Mouse (Mus musculus) MEL (cell line): ENCODE results near the gene Aldoc. TPM values are rescaled to one million over a fixed set of nuclear protein-coding genes. Genes with fewer than 3 reads are reported as not detected.

ENCODE experiments used
- DNase-seq: peaks from one replicate; pipeline ENCODE4 v3.0.0; 2011; ENCODE audit warnings: low read depth, low spot score
- H3K27ac ChIP-seq: 2 replicates; pipeline ENCODE4 v1.5.1; 2012; ENCODE audit warnings: low read depth, mild to moderate bottlenecking, control low read depth, low read length, moderate library complexity; ENCODE audit not compliant: control insufficient read depth
- H3K27me3 ChIP-seq, 2 experiments: fragments of 150-350 bp in 1 of 2; sonication (generic) in 1 of 2; 2 replicates each; pipeline ENCODE4 v1.6.1; 2012; ENCODE audit warnings: low read length in 2 of 2, mild to moderate bottlenecking in 2 of 2, improper control_type of control experiment in 1 of 2, moderate library complexity in 1 of 2; ENCODE audit not compliant: insufficient read depth in 2 of 2, control insufficient read depth in 1 of 2
- H3K36me3 ChIP-seq, 2 experiments: 2 replicates each; pipeline ENCODE4 v1.6.1; 2012 to 2014; ENCODE audit warnings: low read length in 2 of 2, improper control_type of control experiment in 1 of 2, inconsistent platforms in 1 of 2, mild to moderate bottlenecking in 1 of 2; ENCODE audit not compliant: insufficient read depth in 2 of 2, control insufficient read depth in 1 of 2
- H3K4me1 ChIP-seq, 2 experiments: fragments of 150-350 bp in 1 of 2; sonication (generic) in 1 of 2; 2 replicates each; pipeline ENCODE4 v1.6.1; 2012; ENCODE audit warnings: low read length in 2 of 2, improper control_type of control experiment in 1 of 2, mild to moderate bottlenecking in 1 of 2; ENCODE audit not compliant: insufficient read depth in 2 of 2, control insufficient read depth in 1 of 2
- H3K4me3 ChIP-seq, 2 experiments: fragments of 150-350 bp in 1 of 2; sonication (generic) in 1 of 2; 2 replicates each; pipeline ENCODE4 v1.5.1; 2012; ENCODE audit warnings: low read depth in 2 of 2, low read length in 2 of 2, mild to moderate bottlenecking in 2 of 2, moderate library complexity in 2 of 2, control low read depth in 1 of 2, improper control_type of control experiment in 1 of 2; ENCODE audit not compliant: control insufficient read depth in 1 of 2, insufficient read depth in 1 of 2
- H3K79me2 ChIP-seq: 2 replicates; pipeline ENCODE4 v1.6.1; 2012; ENCODE audit warnings: mild to moderate bottlenecking, low read length, moderate library complexity; ENCODE audit not compliant: control insufficient read depth, poor library complexity, insufficient read depth
- H3K9ac ChIP-seq: 2 replicates; pipeline ENCODE4 v1.6.1; 2012; ENCODE audit warnings: low read depth, mild to moderate bottlenecking, control low read depth, low read length, moderate library complexity; ENCODE audit not compliant: control insufficient read depth, poor library complexity, severe bottlenecking
- H3K9me3 ChIP-seq: fragments of 150-350 bp; sonication (generic); replicated peaks from 2 replicates; pipeline ENCODE4 v1.6.1; 2012; ENCODE audit warnings: mild to moderate bottlenecking, low read length, improper control_type of control experiment, moderate library complexity; ENCODE audit not compliant: insufficient read depth
- BHLHE40 ChIP-seq: IDR thresholded peaks from 2 replicates; pipeline ENCODE4 v1.6.1; 2012; ENCODE audit warnings: low read depth, mild to moderate bottlenecking, inconsistent platforms, low read length, improper control_type of control experiment, borderline replicate concordance
- CHD2 ChIP-seq: IDR thresholded peaks from 2 replicates; pipeline ENCODE4 v1.6.1; 2011; ENCODE audit warnings: low read length, improper control_type of control experiment
- E2F4 ChIP-seq: IDR thresholded peaks from 2 replicates; pipeline ENCODE4 v1.6.1; 2011; ENCODE audit warnings: low read depth, low read length, improper control_type of control experiment, borderline replicate concordance
- ELF1 ChIP-seq: IDR thresholded peaks from 2 replicates; pipeline ENCODE4 v1.6.1; 2014; ENCODE audit warnings: low read depth, mild to moderate bottlenecking, inconsistent platforms, low read length, improper control_type of control experiment, moderate library complexity
- JUND ChIP-seq: IDR thresholded peaks from 2 replicates; pipeline ENCODE4 v1.6.1; 2011; ENCODE audit warnings: low read depth, mild to moderate bottlenecking, improper control_type of control experiment, low read length
- KAT2A ChIP-seq: conservative IDR thresholded peaks from 2 replicates; pipeline ENCODE4 v1.6.1; 2012; ENCODE audit warnings: low read depth, low read length, improper control_type of control experiment, inconsistent platforms
- MAFK ChIP-seq: IDR thresholded peaks from 2 replicates; pipeline ENCODE4 v1.6.1; 2011; ENCODE audit warnings: low read depth, mild to moderate bottlenecking, low read length, improper control_type of control experiment, borderline replicate concordance
- MAZ ChIP-seq: IDR thresholded peaks from 2 replicates; pipeline ENCODE4 v1.6.1; 2012; ENCODE audit warnings: low read depth, mild to moderate bottlenecking, inconsistent platforms, low read length, improper control_type of control experiment
- MYC ChIP-seq: IDR thresholded peaks from 2 replicates; pipeline ENCODE4 v1.6.1; 2011; ENCODE audit warnings: low read depth, mild to moderate bottlenecking, low read length, improper control_type of control experiment, moderate library complexity
- NRF1 ChIP-seq: IDR thresholded peaks from 2 replicates; pipeline ENCODE4 v1.6.1; 2014; ENCODE audit warnings: low read depth, mild to moderate bottlenecking, inconsistent platforms, low read length, improper control_type of control experiment, moderate library complexity; ENCODE audit not compliant: poor library complexity, insufficient read depth, severe bottlenecking
- POLR2A ChIP-seq, 2 experiments: IDR thresholded peaks; 2 replicates each; pipeline ENCODE4 v1.6.1; 2011 to 2012; ENCODE audit warnings: low read length in 2 of 2, mild to moderate bottlenecking in 2 of 2, control low read depth in 1 of 2, improper control_type of control experiment in 1 of 2, low read depth in 1 of 2, moderate library complexity in 1 of 2; ENCODE audit not compliant: control insufficient read depth in 1 of 2, insufficient read depth in 1 of 2, poor library complexity in 1 of 2
- POLR2AphosphoS5 ChIP-seq: IDR thresholded peaks from 2 replicates; pipeline ENCODE4 v1.6.1; 2012; ENCODE audit warnings: low read depth, borderline replicate concordance, mild to moderate bottlenecking, inconsistent platforms, low read length, moderate library complexity, mixed read lengths
- RAD21 ChIP-seq: IDR thresholded peaks from 2 replicates; pipeline ENCODE4 v1.6.1; 2011; ENCODE audit warnings: mild to moderate bottlenecking, low read depth, low read length, improper control_type of control experiment
- TBP ChIP-seq: IDR thresholded peaks from 2 replicates; pipeline ENCODE4 v1.8.0; 2011; ENCODE audit warnings: low read depth, low read length, improper control_type of control experiment
- TCF12 ChIP-seq: IDR thresholded peaks from 2 replicates; pipeline ENCODE4 v1.6.1; 2014; ENCODE audit warnings: low read depth, mild to moderate bottlenecking, inconsistent platforms, low read length, improper control_type of control experiment, moderate library complexity
- UBTF ChIP-seq: IDR thresholded peaks from 2 replicates; pipeline ENCODE4 v1.6.1; 2012; ENCODE audit warnings: low read depth, mild to moderate bottlenecking, inconsistent platforms, low read length, improper control_type of control experiment, moderate library complexity, borderline replicate concordance; ENCODE audit not compliant: insufficient read depth
- ZC3H11A ChIP-seq: IDR thresholded peaks from 2 replicates; pipeline ENCODE4 v1.6.1; 2012; ENCODE audit warnings: low read depth, mild to moderate bottlenecking, inconsistent platforms, low read length, improper control_type of control experiment
- ZMIZ1 ChIP-seq: IDR thresholded peaks from 2 replicates; pipeline ENCODE4 v1.6.1; 2012; ENCODE audit warnings: low read depth, mild to moderate bottlenecking, inconsistent platforms, low read length, improper control_type of control experiment, moderate library complexity
- polyA plus RNA-seq, 2 experiments: library from polyadenylated mRNA; stranded (reverse) in 1 of 2; unstranded in 1 of 2; fragments of >175 nt in 1 of 2; fragments of >200 nt in 1 of 2; gene quantifications; 2 replicates each; pipeline versions ENCODE4 v1.2.1 to v1.2.4; 2012; ENCODE audit warnings: low replicate concordance in 2 of 2, low read depth in 1 of 2; ENCODE audit not compliant: insufficient read length in 2 of 2, insufficient read depth in 1 of 2, missing spikeins in 1 of 2
- total RNA-seq: library from RNA; depleted of rRNA; stranded (reverse); fragments of 300-350 nt; gene quantifications from 2 replicates; pipeline ENCODE4 v1.2.3, GENCODE M21; 2012

Gene Aldoc
- total and polyA plus RNA-seq, 3 experiments, result 3.0 to 8.1 TPM; not detected in 1

GRCm38 (mm10) chr11:78313662-78314061 is 9.1 kb upstream of the Aldoc start:
- H3K27me3 ChIP-seq, result no peaks in the 10 kb centered on the region
- no peak overlapping the region for H3K27ac ChIP-seq

GRCm38 (mm10) chr11:78318411-78318810 is 4.4 kb upstream of the Aldoc start:
- no peaks in the 10 kb centered on the region for H3K27me3 ChIP-seq
- no peak overlapping the region for H3K9ac ChIP-seq
- H3K36me3 ChIP-seq, result peaks cover 5 to 51% of the 10 kb centered on the region in 2 experiments; a peak in 3 of 4 replicates
- H3K27ac ChIP-seq, result no peak overlapping the region
- no peaks in the 10 kb centered on the region for H3K79me2 ChIP-seq
- H3K4me3 ChIP-seq, result no peak overlapping the region
- TF ChIP-seq ELF1 (no peak), UBTF (no peak), ZC3H11A (no peak), POLR2AphosphoS5 (no peak), MYC (no peak)
- DNase-seq, result no peak
- H3K9me3 ChIP-seq, result no peaks in the 10 kb centered on the region
- peaks cover 2 to 3% of the 10 kb centered on the region in 2 experiments; a peak in 2 of 4 replicates for H3K4me1 ChIP-seq

More at GRCm38 (mm10) chr11:78313662-78314061, 9.1 kb upstream of the Aldoc start:
- Histone ChIP-seq H3K4me3 (no peak overlapping the region), H3K4me1 (no peaks in the 10 kb centered on the region), H3K79me2 (no peaks in the 10 kb centered on the region), H3K36me3 (peaks cover 0 to 58% of the 10 kb centered on the region in 2 experiments; a peak in 2 of 4 replicates), H3K9ac (no peak overlapping the region), H3K9me3 (no peaks in the 10 kb centered on the region)
- no peak for TF ChIP-seq ZMIZ1
- TF ChIP-seq TBP, result no peak
- TF ChIP-seq POLR2A (IDR thresholded peaks at IDR 0.05; ENCODE audit: control insufficient read depth in 1 of 2, insufficient read depth in 1 of 2, low read depth in 1 of 2, low read length in 2 of 2, poor library complexity in 1 of 2), result no peak
- TF ChIP-seq TCF12, result no peak
- no peak for TF ChIP-seq MAFK
- TF ChIP-seq JUND, result no peak
- no peak for TF ChIP-seq KAT2A
- TF ChIP-seq NRF1, result no peak
- no peak for TF ChIP-seq CHD2
- no peak for TF ChIP-seq E2F4
- TF ChIP-seq RAD21, result no peak
- no peak for TF ChIP-seq MAZ
- TF ChIP-seq BHLHE40, result no peak
- DNase-seq, result no peak
